Mouse (Mus musculus): Measurements from ENCODE around the gene Mettl21c. TPM values are rescaled to one million over a fixed set of nuclear protein-coding genes. Genes with fewer than 3 reads are reported as not detected.

Mettl21c gene
- under 1 TPM in 1 of 2 experiments, not detected in 1; 0.57 TPM for polyA plus RNA-seq (2017; shearing (Covaris generic))

DNA sequence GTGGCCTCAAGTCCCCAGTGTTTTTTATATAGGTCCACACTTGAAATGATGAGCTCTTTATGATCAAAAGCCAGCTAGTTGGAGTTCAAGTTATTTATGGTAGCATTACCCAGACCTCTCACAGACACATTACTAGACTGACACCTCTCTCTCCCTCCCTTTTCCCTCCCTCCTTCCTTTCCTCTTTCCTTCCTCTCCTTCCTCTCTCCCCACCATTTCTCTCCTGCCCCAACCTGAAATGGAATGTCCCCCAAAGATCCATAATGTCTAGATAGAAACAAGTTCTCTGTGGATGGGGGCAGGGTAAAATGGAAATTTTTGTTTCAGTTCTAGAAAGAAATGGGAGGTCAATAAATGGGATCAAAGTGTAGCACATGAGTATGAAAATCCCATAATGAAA, at the start of gene Mettl21c:
Gene Mettl21c (minus strand): TSS at position 101 of the 400 bp plus-strand sequence.

DNA sequence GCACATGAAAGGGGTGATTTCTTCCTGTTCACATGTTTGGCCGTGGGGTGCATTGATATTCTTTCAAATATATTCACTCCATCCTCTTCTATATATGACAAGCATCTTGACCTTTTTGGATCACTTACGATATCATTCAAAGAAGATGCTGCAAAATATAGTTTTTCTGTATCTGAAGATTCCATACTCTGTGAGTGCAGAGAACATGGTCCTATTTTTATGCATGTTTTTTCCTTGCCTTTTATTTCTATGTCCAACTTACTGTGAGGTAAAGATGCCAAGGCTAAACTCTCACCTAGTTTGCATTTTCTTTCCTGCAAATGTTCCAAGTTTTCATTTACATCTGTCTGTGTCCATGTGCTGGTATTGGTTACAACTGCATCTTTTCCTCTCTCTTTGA, 42.0 kb upstream of the Mettl21c start, which contains the start of gene Gm8251:
Gene Gm8251 (minus strand): TSS at position 101 of the 400 bp plus-strand sequence.

Other genes with a start within 250 kb of the Mettl21c start
- gene Uxs1, start 192.2 kb downstream of the Mettl21c start, polyA plus RNA-seq (2017; shearing (Covaris generic)), result 10 to 100 TPM; 17.7 to 23.9 TPM
- 100 to 1,000 TPM; 117 to 183 TPM for gene Tpp2, start 86.4 kb downstream of the Mettl21c start, polyA plus RNA-seq (2017; shearing (Covaris generic))
- gene Gm8251, start 41.9 kb upstream of the Mettl21c start, polyA plus RNA-seq (2017; shearing (Covaris generic)), result under 1 TPM in 1 of 2 experiments, not detected in 1; 0.36 TPM
- 10 to 100 TPM; 40.8 to 48.8 TPM for gene Tex30, start 82.4 kb upstream of the Mettl21c start, polyA plus RNA-seq (2017; shearing (Covaris generic))
- gene Kdelc1, start 98.8 kb upstream of the Mettl21c start, polyA plus RNA-seq (2017; shearing (Covaris generic)), result 10 to 100 TPM in 1 of 2 experiments, 1 to 10 TPM in 1; 8.5 to 13.4 TPM
- gene Bivm, start 98.9 kb upstream of the Mettl21c start, polyA plus RNA-seq (2017; shearing (Covaris generic)), result 10 to 100 TPM in 1 of 2 experiments, 1 to 10 TPM in 1; 6.4 to 10.1 TPM
- gene Ercc5, start 127.7 kb upstream of the Mettl21c start, polyA plus RNA-seq (2017; shearing (Covaris generic)), result 10 to 100 TPM; 20.9 to 21.0 TPM
- not detected for gene Mettl21e, start 198.9 kb upstream of the Mettl21c start, polyA plus RNA-seq (2017; shearing (Covaris generic))